Mouse (Mus musculus): Measurements from ENCODE around the gene Pdap1.
"Not testable (repeated sequence)": the region's sequence is repeated elsewhere in the genome, so short reads cannot be mapped to it uniquely, and the experiment has no call there.

The Pdap1 gene

DNA sequence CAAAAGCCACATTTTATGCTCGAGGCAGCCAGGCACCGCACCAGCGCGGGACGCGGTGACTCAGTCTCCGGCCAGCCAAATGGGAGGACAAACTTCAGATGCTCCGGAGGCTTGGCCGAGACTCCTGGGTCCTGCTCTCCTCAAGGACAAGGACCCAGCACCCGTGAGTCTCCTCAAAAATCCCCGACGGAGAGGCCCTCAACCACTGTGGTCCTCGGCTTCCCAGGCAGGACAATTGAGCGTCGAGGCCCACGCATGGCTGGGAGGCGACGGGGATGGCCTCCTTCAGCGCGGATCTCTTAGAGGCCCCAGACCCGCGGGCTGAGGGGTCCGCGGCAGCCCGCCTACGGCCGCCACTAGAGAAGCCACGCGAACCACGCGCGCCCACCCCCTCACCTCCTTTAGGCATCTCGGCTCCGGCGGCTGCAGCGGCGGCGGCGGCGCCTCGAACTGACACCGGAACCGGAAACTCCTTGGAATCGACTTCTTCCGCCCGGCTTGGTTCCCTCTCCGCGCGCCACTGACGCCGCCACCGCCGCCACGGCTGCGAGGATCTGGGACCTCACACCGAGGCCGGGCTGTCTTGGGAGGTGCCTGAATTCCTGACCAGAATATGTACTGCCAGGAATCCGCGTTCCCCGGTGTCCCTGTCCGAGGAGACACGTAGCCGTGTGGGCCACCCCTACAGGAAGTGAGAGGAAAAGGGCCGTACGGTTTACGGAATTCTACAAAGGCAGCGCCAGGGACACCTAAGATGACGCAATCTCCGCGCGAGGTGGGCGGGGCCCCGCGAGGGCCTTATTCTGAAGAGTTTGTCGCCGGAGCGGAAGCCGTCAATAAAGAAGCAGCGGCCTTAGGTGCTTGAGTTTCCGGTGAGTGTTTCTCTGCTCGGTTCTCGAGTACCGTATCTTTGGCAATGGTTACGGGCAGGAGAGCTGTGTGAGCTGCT is at the start of gene Pdap1, which contains the start of gene Bud31:
Gene Pdap1, minus strand, starts transcription at position 668 of the 949 bp plus-strand sequence.
Gene Bud31, plus strand, starts transcription at position 792 of the 949 bp plus-strand sequence.
- DNase-seq (ENCODE audit: low spot score in 2 of 2): peak; percentile 91 to 95

- DNase-seq (ENCODE audit: low spot score in 2 of 2): no peak
These were observed 49.4 kb upstream of the Pdap1 start for GRCm38 (mm10) chr5:145189416-145189815.

- no peak for DNase-seq (ENCODE audit: low spot score in 2 of 2)
These were observed 45.2 kb upstream of the Pdap1 start for GRCm38 (mm10) chr5:145185244-145185643.

GRCm38 (mm10) chr5:145178461-145178980 is 38.5 kb upstream of the Pdap1 start:
- DNase-seq (ENCODE audit: low spot score in 2 of 2): no peak

GRCm38 (mm10) chr5:145167306-145167661 is 27.2 kb upstream of the Pdap1 start:
- DNase-seq (ENCODE audit: low spot score in 2 of 2): no peak

DNA sequence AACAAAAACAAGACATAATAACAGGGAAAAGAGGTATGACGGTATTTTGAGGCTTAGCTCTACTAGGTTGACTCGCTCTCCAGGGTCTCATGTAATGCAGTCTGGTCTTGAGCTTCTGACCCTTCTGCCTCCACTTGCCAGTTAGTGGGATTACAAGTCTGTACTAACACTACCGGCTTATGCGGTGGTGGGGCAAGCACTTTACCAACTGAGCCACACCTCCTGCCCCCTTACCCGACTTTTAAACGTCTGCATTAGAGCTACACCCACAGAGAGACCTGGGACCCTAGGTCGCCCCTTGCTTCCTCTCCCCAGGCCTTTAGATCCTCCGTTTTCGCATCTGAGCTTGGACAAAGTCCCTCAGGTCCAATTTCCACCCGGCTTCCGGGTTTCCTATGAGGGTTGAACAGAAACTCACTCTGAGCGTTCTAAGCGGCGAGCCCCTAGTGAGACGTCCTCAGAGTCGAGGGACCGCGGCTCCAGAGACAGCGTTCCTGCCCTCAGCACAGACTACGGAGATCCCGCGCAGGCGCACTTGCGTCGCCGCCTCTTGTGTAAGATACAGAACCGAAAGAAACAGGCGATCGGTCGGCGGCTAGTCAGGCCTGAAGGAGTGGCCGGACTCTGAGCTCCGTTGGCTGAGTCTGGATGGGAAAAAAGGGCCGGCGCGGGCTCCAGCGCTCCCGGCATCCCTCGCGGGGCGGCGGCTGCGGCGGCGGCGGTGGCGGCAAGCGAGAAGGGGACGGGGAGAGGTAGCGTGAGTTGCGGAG is 26.7 kb upstream of the Pdap1 start, which contains the start of the genes Ptcd1 and Cpsf4:
Gene Ptcd1, minus strand, starts transcription at position 573 of the 770 bp plus-strand sequence.
Gene Cpsf4, plus strand, starts transcription at position 678 of the 770 bp plus-strand sequence.
- peak; percentile 97 to 98 for DNase-seq (ENCODE audit: low spot score in 2 of 2)

- DNase-seq (ENCODE audit: low spot score in 2 of 2): no peak
These were observed 25.1 kb upstream of the Pdap1 start for GRCm38 (mm10) chr5:145165184-145165583.

- DNase-seq (ENCODE audit: low spot score in 2 of 2): no peak
These were observed 24.7 kb upstream of the Pdap1 start for GRCm38 (mm10) chr5:145164710-145165109.

DNA sequence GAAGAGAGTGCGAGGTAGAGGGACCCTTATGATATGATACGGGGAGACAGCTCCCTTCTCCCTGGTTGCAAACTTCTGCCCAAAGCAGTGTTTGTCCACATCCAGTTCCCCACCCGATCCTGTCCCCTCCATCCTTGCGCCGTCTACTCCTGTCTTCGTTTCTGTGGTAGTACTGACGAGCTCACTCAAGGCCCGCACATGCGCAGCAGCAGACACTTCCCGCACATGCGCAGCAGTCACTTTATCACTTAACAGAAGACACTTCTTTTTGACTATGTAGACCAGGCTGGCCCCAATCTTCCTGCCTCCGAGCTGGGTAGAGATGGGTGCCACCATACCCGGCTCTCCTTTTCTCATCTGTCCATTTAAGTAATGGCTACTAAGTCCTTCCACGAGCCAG is 21.3 kb upstream of the Pdap1 start:
- no peak for DNase-seq (ENCODE audit: low spot score in 2 of 2)

GRCm38 (mm10) chr5:145152690-145153089 is 12.7 kb upstream of the Pdap1 start:
- no peak for DNase-seq (ENCODE audit: low spot score in 2 of 2)

DNA sequence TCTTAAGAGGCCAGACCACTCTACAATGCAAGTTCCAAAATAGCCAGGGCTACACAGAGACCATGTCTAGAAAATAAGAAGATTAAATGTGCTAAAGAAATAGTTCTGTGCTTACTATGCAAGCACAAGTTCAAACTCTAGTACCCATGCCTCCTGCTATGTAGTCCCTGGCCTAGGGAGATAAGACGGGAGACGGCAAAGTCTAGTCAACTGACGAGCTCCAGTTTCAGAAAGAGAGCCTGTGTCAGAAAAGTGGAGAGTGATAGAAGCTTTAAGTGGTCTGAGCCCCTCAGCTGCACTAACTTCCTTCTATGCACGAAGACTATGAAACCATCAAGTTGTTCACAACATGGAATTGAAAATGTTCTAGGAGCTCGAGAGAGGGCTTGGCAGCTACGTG is 9.3 kb upstream of the Pdap1 start:
- DNase-seq (ENCODE audit: low spot score in 2 of 2): no peak

- DNase-seq (ENCODE audit: low spot score in 2 of 2): no peak
These were observed 7.7 kb upstream of the Pdap1 start for GRCm38 (mm10) chr5:145147748-145148147.

- no peak for DNase-seq (ENCODE audit: low spot score in 2 of 2)
These were observed 573 bp upstream of the Pdap1 start for GRCm38 (mm10) chr5:145140611-145141010.

DNA sequence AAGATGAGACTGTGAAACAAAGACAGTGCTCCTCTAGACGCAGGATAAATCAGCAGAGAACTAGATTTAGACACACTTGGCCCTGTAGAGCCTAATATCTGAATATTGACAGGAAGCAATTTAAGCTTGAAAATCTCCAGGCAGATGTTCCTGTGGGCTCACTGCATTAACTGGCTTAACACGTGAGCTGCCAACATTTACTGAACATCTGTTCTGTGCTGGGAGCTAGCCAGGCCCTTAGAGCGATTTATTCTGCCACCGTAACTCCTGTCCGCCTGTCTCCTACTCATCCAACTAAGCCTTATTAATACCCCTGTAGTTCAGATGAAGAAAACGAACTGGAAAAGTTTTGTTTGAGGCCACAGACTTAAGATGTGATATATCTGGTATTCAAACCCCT is 1.2 kb downstream of the Pdap1 start:
- DNase-seq (ENCODE audit: low spot score in 2 of 2): no peak

DNA sequence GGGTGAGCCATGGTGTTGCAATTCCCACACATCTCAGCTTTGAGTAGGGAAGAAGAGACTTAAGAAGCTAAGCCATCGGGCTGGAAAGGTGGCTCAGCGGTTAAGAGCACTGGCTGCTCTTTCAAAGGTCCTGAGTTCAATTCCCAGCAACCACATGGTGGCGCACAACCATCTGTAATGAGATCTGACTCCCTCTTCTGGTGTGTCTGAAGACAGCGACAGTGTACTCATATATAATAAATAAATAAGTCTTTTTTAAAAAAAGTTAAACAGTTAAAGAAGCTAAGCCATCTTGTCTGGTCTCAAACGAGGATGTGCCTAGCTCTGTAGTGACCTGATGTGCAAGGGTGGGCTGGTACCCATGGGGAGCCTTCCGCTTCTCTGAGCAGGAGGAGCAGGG is 6.8 kb downstream of the Pdap1 start:
- not testable (repeated sequence) for DNase-seq (ENCODE audit: low spot score in 2 of 2)

DNA sequence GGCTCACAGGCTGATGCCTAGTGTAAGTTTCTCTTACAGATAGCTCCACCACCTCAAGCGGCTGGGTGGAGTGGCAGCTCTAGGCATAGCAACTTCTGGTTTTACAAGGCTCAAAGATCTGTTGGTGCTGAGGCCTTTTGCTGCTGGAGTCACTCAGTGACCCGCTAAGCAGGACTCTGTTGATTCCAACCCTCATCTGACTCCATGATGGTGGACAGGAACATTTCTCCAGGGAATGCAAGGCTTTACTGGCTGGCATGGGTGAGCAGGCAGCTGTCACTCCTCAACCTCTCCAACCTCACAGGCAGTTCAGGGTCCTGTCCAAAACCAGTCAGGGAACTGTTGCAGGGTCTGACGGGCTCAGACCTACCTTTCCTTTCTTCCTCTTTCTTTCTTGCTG is 9.0 kb downstream of the Pdap1 start:
- DNase-seq (ENCODE audit: low spot score in 2 of 2): no peak

- no peak for DNase-seq (ENCODE audit: low spot score in 2 of 2)
These were observed 9.8 kb downstream of the Pdap1 start for GRCm38 (mm10) chr5:145130191-145130590.

- not testable (repeated sequence) for DNase-seq (ENCODE audit: low spot score in 2 of 2)
These were observed 10.3 kb downstream of the Pdap1 start for GRCm38 (mm10) chr5:145129773-145130172.

- DNase-seq (ENCODE audit: low spot score in 2 of 2): no peak
These were observed 10.9 kb downstream of the Pdap1 start for GRCm38 (mm10) chr5:145129124-145129523.

- DNase-seq (ENCODE audit: low spot score in 2 of 2): no peak
These were observed 13.5 kb downstream of the Pdap1 start for GRCm38 (mm10) chr5:145126580-145126979.

DNA sequence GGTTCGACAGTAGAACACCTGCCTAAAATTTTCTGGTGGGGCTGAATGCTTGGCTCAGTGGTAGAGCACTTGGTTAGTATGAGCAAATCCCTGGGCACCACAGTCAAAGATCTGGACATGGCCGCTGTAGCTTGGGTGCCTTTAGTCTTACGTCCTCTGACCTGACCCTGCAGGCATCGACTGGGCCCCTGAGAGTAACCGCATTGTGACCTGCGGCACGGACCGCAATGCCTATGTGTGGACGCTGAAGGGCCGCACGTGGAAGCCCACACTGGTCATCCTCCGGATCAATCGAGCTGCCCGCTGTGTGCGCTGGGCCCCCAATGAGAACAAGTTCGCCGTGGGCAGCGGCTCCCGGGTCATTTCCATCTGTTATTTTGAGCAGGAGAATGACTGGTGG is 16.6 kb downstream of the Pdap1 start:
- no peak for DNase-seq (ENCODE audit: low spot score in 2 of 2)

DNA sequence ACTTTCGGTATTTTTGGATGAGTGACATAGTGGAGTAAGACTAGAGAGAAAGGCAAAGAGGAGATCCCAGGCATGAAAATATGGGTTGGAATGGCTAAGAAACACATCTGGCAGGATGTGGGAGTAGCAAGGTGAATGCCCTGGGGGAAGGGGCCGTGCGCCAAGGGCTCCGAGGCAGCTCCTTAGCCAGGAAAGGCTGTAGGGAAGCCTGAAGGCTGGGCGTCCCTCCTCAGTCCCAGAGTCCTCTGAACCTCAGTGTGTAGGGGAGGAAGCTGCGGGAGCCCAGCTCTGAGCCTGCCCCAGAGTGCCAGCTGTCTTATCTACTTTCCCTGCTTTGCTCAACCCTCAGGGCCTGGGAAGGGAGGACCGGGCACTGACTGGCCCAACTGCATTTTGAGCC is 19.1 kb downstream of the Pdap1 start:
- no peak for DNase-seq (ENCODE audit: low spot score in 2 of 2)
